Mouse (Mus musculus) limb, embryonic 14.5 days (tissue): ENCODE measurements around the gene Galnt10. TPM values are rescaled to one million over a fixed set of nuclear protein-coding genes. Genes with fewer than 3 reads are reported as not detected.

Experiments used
- ATAC-seq: fragments of 200-750 bp; cut with Nextera tagmentation; 2 replicates; pipeline ENCODE4 v1.8.0; 2017; ENCODE audit warnings: low read depth, moderate number of reproducible peaks, moderate TSS enrichment; ENCODE audit not compliant: low FRiP score
- DNase-seq: peaks from one replicate; pipeline ENCODE4 v3.0.0-alpha.2; 2015; ENCODE audit warnings: low spot score
- H3K27ac ChIP-seq: fragments of 300-500 bp; sonication (generic); replicated peaks from 2 replicates; pipeline ENCODE4 v1.5.1; 2014; ENCODE audit warnings: low read depth, mild to moderate bottlenecking, low read length, moderate library complexity, mixed read lengths
- H3K27me3 ChIP-seq: fragments of 300-500 bp; sonication (generic); 2 replicates; pipeline ENCODE4 v1.6.1; 2014; ENCODE audit warnings: low read length, mixed read lengths; ENCODE audit not compliant: control insufficient read depth, insufficient read depth
- H3K36me3 ChIP-seq: fragments of 300-500 bp; sonication (generic); 2 replicates; pipeline ENCODE4 v1.6.1; 2014; ENCODE audit warnings: mild to moderate bottlenecking, low read length, moderate library complexity, mixed read lengths; ENCODE audit not compliant: control insufficient read depth, insufficient read depth
- H3K4me1 ChIP-seq: fragments of 300-500 bp; sonication (generic); 2 replicates; pipeline ENCODE4 v1.6.1; 2014; ENCODE audit warnings: antibody characterized with exemption, low read length, mixed read lengths; ENCODE audit not compliant: control insufficient read depth, insufficient read depth
- H3K4me2 ChIP-seq: fragments of 300-500 bp; sonication (generic); replicated peaks from 2 replicates; pipeline ENCODE4 v1.6.1; 2014; ENCODE audit warnings: low read depth, mild to moderate bottlenecking, low read length, moderate library complexity; ENCODE audit not compliant: severe bottlenecking
- H3K4me3 ChIP-seq: fragments of 300-500 bp; sonication (generic); replicated peaks from 2 replicates; pipeline ENCODE4 v1.5.1; 2014; ENCODE audit warnings: low read length
- H3K9ac ChIP-seq: fragments of 300-500 bp; sonication (generic); 2 replicates; pipeline ENCODE4 v1.6.1; 2014; ENCODE audit warnings: mild to moderate bottlenecking, low read depth, low read length, moderate library complexity; ENCODE audit not compliant: severe bottlenecking
- H3K9me3 ChIP-seq: fragments of 300-500 bp; sonication (generic); 2 replicates; pipeline ENCODE4 v1.6.1; 2016; ENCODE audit warnings: low read length; ENCODE audit not compliant: control insufficient read depth
- POLR2A ChIP-seq: fragments of 200-500 bp; IDR thresholded peaks from 2 replicates; pipeline ENCODE4 v1.8.0; 2012; ENCODE audit warnings: inconsistent platforms, mild to moderate bottlenecking, moderate library complexity, borderline replicate concordance; ENCODE audit not compliant: insufficient read depth, insufficient read length; ENCODE audit errors: extremely low read depth
- WGBS: fragments of 180-500 bp; shearing (Covaris S2); extraction: QIAGEN DNeasy Blood & Tissue Kit; methylation state at CpG from one replicate; pipeline ENCODE4 v1.1.7; 2014; 5-methylcytosine and 5-hydroxymethylcytosine counted together
- polyA plus RNA-seq, 2 experiments: library from polyadenylated mRNA; depleted of rRNA in 1 of 2; stranded (reverse) in 1 of 2; unstranded in 1 of 2; fragments of >200 nt; fragmentation: Nextera tagmentation in 1 of 2; extraction: Ambion mirVana in 1 of 2; gene quantifications; 2 replicates each; pipeline versions ENCODE4 v1.2.1 to v1.2.3; 2012 to 2014

Gene Galnt10
- polyA plus RNA-seq, 2 experiments, result 24.4 to 26.5 TPM

DNA sequence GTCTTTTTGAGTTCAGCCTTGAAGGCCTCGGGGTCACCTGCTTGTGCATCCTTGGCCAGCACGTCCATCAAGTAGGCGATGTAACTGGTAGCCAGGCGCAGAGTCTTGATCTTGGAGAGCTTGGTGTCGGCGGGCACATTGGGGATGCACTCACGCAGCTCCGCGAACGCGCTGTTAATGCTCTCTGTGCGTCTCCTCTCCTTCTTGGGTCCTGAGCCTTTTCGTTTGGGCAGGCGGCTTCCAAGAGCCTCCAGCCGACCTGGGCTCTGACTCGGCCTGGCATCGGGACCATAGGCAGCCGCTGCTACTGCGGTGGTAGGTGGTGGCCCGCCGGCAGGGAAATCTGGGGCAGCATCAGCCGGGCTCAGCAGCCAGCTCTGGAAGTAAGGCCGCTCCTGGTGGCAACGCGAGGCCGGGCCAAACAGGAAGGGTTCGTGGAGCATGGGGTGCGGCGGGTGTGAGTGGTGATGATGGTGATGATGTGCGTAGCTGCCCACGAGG lies 186.1 kb downstream of the Galnt10 start:
- WGBS, result 8% methylated on average over 31 of the region's 31 CpGs
- ATAC-seq (no peak), DNase-seq (no peak)
- Histone ChIP-seq H3K27me3 (peaks cover 96% of the 10 kb centered on the region), H3K4me3 (peak overlapping the region; percentile 7), H3K4me1 (peaks cover 36% of the 10 kb centered on the region), H3K36me3 (no peaks in the 10 kb centered on the region), H3K9me3 (no peaks in the 10 kb centered on the region), H3K9ac (no peak overlapping the region), H3K27ac (no peak overlapping the region), H3K4me2 (peak overlapping the region; percentile 23)
- TF ChIP-seq POLR2A, result no peak

DNA sequence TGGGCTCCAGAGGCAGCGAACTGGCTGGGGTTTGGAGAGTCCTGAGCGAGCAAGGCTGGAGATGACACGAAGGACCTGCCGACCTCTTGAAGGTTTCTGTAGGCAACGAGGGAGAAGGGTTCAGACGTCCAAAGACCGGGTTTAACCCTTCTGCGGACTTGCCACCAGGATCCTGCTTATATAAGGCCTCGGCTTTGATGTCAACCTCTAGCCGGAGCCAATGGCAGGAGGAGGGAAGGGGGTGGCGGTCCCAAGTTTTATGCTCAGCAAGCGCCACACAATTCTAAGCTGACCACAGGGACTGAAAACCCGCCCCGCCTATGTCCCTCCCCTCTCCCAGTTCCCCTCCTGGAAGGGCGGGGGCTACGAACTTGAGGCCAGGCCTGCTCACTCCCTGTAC lies 186.6 kb downstream of the Galnt10 start:
- Histone ChIP-seq H3K4me3 (peak overlapping the region; percentile 7), H3K27me3 (peaks cover 98% of the 10 kb centered on the region), H3K27ac (no peak overlapping the region), H3K9ac (no peak overlapping the region), H3K36me3 (no peaks in the 10 kb centered on the region), H3K4me1 (peaks cover 40% of the 10 kb centered on the region), H3K9me3 (no peaks in the 10 kb centered on the region), H3K4me2 (peak overlapping the region; percentile 23; the same call in 1 of the 2 replicates)
- TF ChIP-seq POLR2A, result no peak
- no peak for ATAC-seq
- 26% methylated on average over 15 of the region's 16 CpGs for WGBS
- no peak for DNase-seq

DNA sequence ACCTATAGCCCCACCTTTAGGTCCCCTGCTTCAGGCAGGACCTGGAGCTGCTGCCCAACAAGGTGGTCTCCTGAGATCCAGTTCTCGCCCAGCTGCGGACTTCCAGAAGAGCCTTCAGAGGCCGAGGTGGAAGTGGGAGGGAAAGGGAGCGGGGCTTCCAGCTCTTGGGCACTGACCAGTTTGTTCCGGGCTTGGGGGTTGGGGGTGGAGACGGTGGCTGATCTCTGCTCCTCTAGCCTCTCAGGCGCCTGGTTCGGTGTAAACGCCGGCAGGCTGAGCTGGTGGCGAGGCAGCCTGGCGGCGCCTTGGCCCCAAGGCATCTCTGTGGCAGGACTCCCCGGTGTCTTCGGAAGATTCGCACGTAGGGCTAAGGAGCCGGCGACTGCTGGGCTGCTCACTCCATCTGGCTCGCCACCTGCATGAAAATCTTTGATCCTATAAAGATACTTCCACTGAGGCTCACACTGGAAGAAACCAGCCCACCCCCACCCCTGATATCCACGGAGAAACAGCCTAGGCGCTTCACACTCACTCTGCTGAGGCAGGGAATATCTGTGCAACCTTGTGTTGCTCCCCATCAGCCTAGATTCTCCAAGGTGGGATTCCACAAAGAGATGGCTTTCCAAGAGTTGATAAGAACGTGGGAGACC lies 187.4 kb downstream of the Galnt10 start, which contains the start of gene Hand1:
Hand1 (minus strand) TSS at position 267 of the 650 bp plus-strand sequence.
- no peaks in the 10 kb centered on the region for H3K36me3 ChIP-seq
- ATAC-seq, result no peak
- H3K4me2 ChIP-seq, result peak within 1 kb of the TSS; percentile 23; the same call in 1 of the 2 replicates
- DNase-seq, result no peak
- peaks cover 98% of the 10 kb centered on the region for H3K27me3 ChIP-seq
- 14% methylated on average over 22 of the region's 23 CpGs for WGBS
- H3K27ac ChIP-seq, result no peak within 1 kb of the TSS
- peaks cover 39% of the 10 kb centered on the region for H3K4me1 ChIP-seq
- no peaks in the 10 kb centered on the region for H3K9me3 ChIP-seq
- 0 out of 2 replicates have a peak within 1 kb of the TSS, but pooled peaks have one; percentile 8 for H3K9ac ChIP-seq
- no peak for TF ChIP-seq POLR2A
- peak within 1 kb of the TSS; percentile 10 for H3K4me3 ChIP-seq

DNA sequence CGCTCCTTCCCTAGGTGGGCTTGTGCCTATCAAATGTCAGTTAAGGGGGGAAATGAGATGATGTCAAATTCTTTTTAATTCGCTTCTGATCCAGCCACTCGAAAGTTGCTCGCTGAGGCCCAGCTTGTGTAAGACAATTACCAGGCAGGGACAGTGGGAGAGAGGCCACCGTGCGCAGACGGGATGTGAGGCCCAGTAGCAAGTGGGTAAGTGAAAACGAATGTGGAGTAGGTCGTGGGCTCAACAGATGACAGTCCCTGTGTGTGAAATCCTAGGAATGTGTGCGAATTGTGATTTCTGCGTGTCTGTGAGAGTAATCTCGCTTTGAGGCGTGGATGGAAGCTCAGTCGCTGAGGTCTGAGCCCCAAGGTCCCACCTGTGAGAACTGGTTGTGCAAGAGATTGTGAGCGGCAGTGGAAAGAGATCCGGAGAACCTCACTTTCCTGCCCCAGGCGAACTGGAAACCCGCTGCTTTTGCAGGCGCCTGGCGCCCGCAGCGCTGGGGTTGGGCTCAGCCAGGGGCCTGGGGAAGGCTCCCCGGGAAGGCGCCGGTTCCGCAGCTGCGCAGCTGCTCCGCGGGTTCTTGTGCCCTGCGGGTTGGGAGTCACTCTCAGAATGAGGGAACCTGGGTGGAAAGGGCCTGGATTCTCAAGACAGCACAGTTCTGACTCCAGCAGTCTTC lies 188.2 kb downstream of the Galnt10 start:
- Histone ChIP-seq H3K27me3 (peaks cover 95% of the 10 kb centered on the region), H3K36me3 (no peaks in the 10 kb centered on the region), H3K4me1 (peaks cover 31% of the 10 kb centered on the region), H3K9ac (0 out of 2 replicates have a peak overlapping the region, but pooled peaks have one; percentile 8), H3K4me2 (peak overlapping the region; percentile 23; the same call in 1 of the 2 replicates), H3K4me3 (peak overlapping the region; percentile 10), H3K9me3 (no peaks in the 10 kb centered on the region), H3K27ac (no peak overlapping the region)
- WGBS, result 5% methylated on average over 30 of the region's 30 CpGs
- DNase-seq, result no peak
- ATAC-seq, result no peak
- no peak for TF ChIP-seq POLR2A

DNA sequence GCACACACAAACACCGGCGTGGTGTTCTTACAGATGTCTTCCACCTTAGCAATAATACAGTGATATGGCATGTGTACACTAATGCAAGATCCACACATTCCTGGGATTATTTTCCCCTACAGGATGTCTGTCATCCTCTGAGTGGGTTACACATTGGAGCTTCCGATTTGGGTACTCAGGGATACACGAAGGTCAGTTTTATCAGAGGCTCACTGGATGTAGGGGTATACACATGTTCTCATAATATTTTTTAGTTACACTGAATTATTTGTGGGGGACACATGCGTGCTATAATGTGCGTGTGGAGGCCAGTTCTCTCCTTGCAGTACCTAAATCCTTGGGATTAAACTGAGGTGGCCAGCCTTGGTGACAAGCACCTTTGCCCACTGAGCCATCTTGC lies 188.8 kb downstream of the Galnt10 start:
- no peak for TF ChIP-seq POLR2A
- Histone ChIP-seq H3K27ac (no peak overlapping the region), H3K4me2 (peak overlapping the region; percentile 23; the same call in 1 of the 2 replicates), H3K4me1 (peaks cover 26% of the 10 kb centered on the region; the same call in 1 of the 2 replicates), H3K9ac (no peak overlapping the region), H3K27me3 (peaks cover 94% of the 10 kb centered on the region), H3K4me3 (no peak overlapping the region; the same call in 1 of the 2 replicates), H3K9me3 (no peaks in the 10 kb centered on the region), H3K36me3 (no peaks in the 10 kb centered on the region)
- DNase-seq (no peak), ATAC-seq (no peak)
- WGBS, result 21% methylated on average over 6 of the region's 6 CpGs
